Mouse (Mus musculus) lung, embryonic 16.5 days (tissue): ENCODE results near the gene Kcnk15. TPM values are rescaled to one million over a fixed set of nuclear protein-coding genes. Genes with fewer than 3 reads are reported as not detected.

Experiments used
- ATAC-seq: fragments of 200-750 bp; cut with Nextera tagmentation; 2 replicates; pipeline ENCODE4 v1.8.0; 2017; ENCODE audit warnings: low read depth, mild to moderate bottlenecking, moderate library complexity
- H3K27ac ChIP-seq: fragments of 300-500 bp; sonication (generic); 2 replicates; pipeline ENCODE4 v1.5.1; 2014; ENCODE audit warnings: mild to moderate bottlenecking, control low read depth, low read length
- H3K27me3 ChIP-seq: fragments of 300-500 bp; sonication (generic); 2 replicates; pipeline ENCODE4 v1.6.1; 2014; ENCODE audit warnings: low read depth, low read length, mixed read lengths; ENCODE audit not compliant: control insufficient read depth, insufficient read depth
- H3K36me3 ChIP-seq: fragments of 300-500 bp; sonication (generic); 2 replicates; pipeline ENCODE4 v1.6.1; 2014; ENCODE audit warnings: low read length; ENCODE audit not compliant: control insufficient read depth, insufficient read depth
- H3K4me1 ChIP-seq: fragments of 300-500 bp; sonication (generic); replicated peaks from 2 replicates; pipeline ENCODE4 v1.6.1; 2014; ENCODE audit warnings: low read length, mixed read lengths; ENCODE audit not compliant: control insufficient read depth, insufficient read depth
- H3K4me2 ChIP-seq: fragments of 300-500 bp; sonication (generic); 2 replicates; pipeline ENCODE4 v1.6.1; 2014; ENCODE audit warnings: low read depth, low read length, control low read depth
- H3K4me3 ChIP-seq: fragments of 300-500 bp; sonication (generic); 2 replicates; pipeline ENCODE4 v1.5.1; 2014; ENCODE audit warnings: mild to moderate bottlenecking, low read length, control low read depth
- H3K9ac ChIP-seq: fragments of 300-500 bp; sonication (generic); 2 replicates; pipeline ENCODE4 v1.6.1; 2014; ENCODE audit warnings: low read length, control low read depth
- H3K9me3 ChIP-seq: fragments of 300-500 bp; sonication (generic); 2 replicates; pipeline ENCODE4 v1.6.1; 2016; ENCODE audit warnings: low read length; ENCODE audit not compliant: control insufficient read depth
- WGBS: fragments of 180-500 bp; shearing (Covaris S2); extraction: QIAGEN DNeasy Blood & Tissue Kit; methylation state at CpG from one replicate; pipeline ENCODE4 v1.1.7; 2014; 5-methylcytosine and 5-hydroxymethylcytosine counted together
- polyA plus RNA-seq: library from polyadenylated mRNA; unstranded; fragments of >200 nt; fragmentation: Nextera tagmentation; extraction: Ambion mirVana; gene quantifications from 2 replicates; pipeline ENCODE4 v1.2.1, GENCODE M21; 2015

Gene Kcnk15
- polyA plus RNA-seq, 1 experiment from 2014 or later, result not detected

- ATAC-seq, result no peak
- H3K27ac ChIP-seq, result no peak overlapping the region
- H3K4me2 ChIP-seq, result no peak overlapping the region
- 61% methylated on average over 4 of the region's 4 CpGs for WGBS
- H3K4me1 ChIP-seq, result no peaks in the 10 kb centered on the region
- no peaks in the 10 kb centered on the region for H3K9me3 ChIP-seq
- H3K36me3 ChIP-seq, result no peaks in the 10 kb centered on the region
- H3K4me3 ChIP-seq, result no peak overlapping the region
- H3K27me3 ChIP-seq, result no peaks in the 10 kb centered on the region
- no peak overlapping the region for H3K9ac ChIP-seq
Observed at GRCm38 (mm10) chr2:163902448-163902847, 49.0 kb downstream of the Kcnk15 start.

- Histone ChIP-seq H3K9me3 (no peaks in the 10 kb centered on the region), H3K27ac (no peak overlapping the region), H3K4me3 (no peak overlapping the region), H3K4me1 (no peaks in the 10 kb centered on the region), H3K36me3 (no peaks in the 10 kb centered on the region), H3K4me2 (no peak overlapping the region), H3K9ac (no peak overlapping the region), H3K27me3 (no peaks in the 10 kb centered on the region)
- WGBS, result 46% methylated on average over 11 of the region's 11 CpGs
- no peak for ATAC-seq
Observed at GRCm38 (mm10) chr2:163903461-163903860, 50.0 kb downstream of the Kcnk15 start.

- ATAC-seq, result no peak
- 62% methylated on average over 4 of the region's 4 CpGs for WGBS
Observed at GRCm38 (mm10) chr2:163904323-163904722, 50.9 kb downstream of the Kcnk15 start.

GRCm38 (mm10) chr2:163907131-163907530 is 53.7 kb downstream of the Kcnk15 start:
- Histone ChIP-seq H3K4me1 (no peaks in the 10 kb centered on the region), H3K4me2 (no peak overlapping the region), H3K9ac (no peak overlapping the region), H3K9me3 (no peaks in the 10 kb centered on the region), H3K36me3 (no peaks in the 10 kb centered on the region), H3K27ac (no peak overlapping the region), H3K27me3 (no peaks in the 10 kb centered on the region), H3K4me3 (no peak overlapping the region)
- 41% methylated on average over 5 of the region's 5 CpGs for WGBS
- ATAC-seq, result no peak

More at GRCm38 (mm10) chr2:163904323-163904722, 50.9 kb downstream of the Kcnk15 start:
- no peaks in the 10 kb centered on the region for H3K36me3 ChIP-seq
- H3K9ac ChIP-seq, result no peak overlapping the region
- no peaks in the 10 kb centered on the region for H3K27me3 ChIP-seq
- H3K4me2 ChIP-seq, result no peak overlapping the region
- H3K4me1 ChIP-seq, result no peaks in the 10 kb centered on the region
- H3K27ac ChIP-seq, result no peak overlapping the region
- H3K9me3 ChIP-seq, result no peaks in the 10 kb centered on the region
- H3K4me3 ChIP-seq, result no peak overlapping the region

Other genes with a start within 250 kb of the Kcnk15 start
- 71.5 and 72.8 TPM in 2 replicates for gene Serinc3, start 208.5 kb upstream of the Kcnk15 start, polyA plus RNA-seq
- gene Pkig, start 195.3 kb upstream of the Kcnk15 start, polyA plus RNA-seq, result 133 and 134 TPM in 2 replicates
- gene Ada, start 103.4 kb upstream of the Kcnk15 start, polyA plus RNA-seq, result 8.2 and 9.4 TPM in 2 replicates
- 2.4 and 4.1 TPM in 2 replicates for gene Ccn5, start 32.8 kb upstream of the Kcnk15 start, polyA plus RNA-seq
- 0.04 and 0.16 TPM in 2 replicates for gene Rims4, start 65.0 kb downstream of the Kcnk15 start, polyA plus RNA-seq
- gene Ywhab, start 141.3 kb downstream of the Kcnk15 start, polyA plus RNA-seq, result 294 and 308 TPM in 2 replicates
- gene Pabpc1l, start 171.8 kb downstream of the Kcnk15 start, polyA plus RNA-seq, result 0.74 and 0.77 TPM in 2 replicates
- 22.3 and 31.5 TPM in 2 replicates for gene Stk4, start 216.7 kb downstream of the Kcnk15 start, polyA plus RNA-seq
- gene Tomm34, start 217.5 kb downstream of the Kcnk15 start, polyA plus RNA-seq, result 51.3 and 54.2 TPM in 2 replicates